Mouse (Mus musculus): Measurements from ENCODE around the gene Ncln.

DNA sequence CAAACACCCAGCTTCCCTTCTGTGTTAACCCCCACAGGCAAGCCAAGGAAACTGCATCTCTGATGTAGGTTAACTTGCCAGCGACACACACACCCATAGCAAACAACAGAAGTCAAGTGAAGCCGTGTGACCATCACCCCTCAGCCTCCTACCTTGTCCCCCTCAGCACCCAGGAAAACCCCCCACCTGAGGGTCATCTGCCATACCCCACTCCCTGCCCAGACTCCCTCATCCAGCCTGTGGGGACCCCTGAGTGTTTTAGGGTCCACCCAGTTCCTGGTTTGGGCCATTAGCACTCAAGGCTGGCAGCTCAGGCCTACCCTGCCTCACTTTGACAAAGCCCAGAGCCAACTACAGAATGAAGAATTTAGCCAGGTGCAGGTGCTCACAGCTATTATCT lies 30.1 kb downstream of the Ncln start:
- TF ChIP-seq CTCF (IDR thresholded peaks at IDR 0.05; ENCODE audit: borderline replicate concordance, extremely low read depth, insufficient read depth, insufficient read length) (no peak), POLR2A (IDR thresholded peaks at IDR 0.05; ENCODE audit: borderline replicate concordance, extremely low read depth, insufficient read depth, insufficient read length, poor library complexity, severe bottlenecking) (no peak)

Measured in brain, embryonic 14.5 days (tissue).